Mouse (Mus musculus) bone marrow, adult 2 months (tissue): ENCODE measurements around the gene Taf10. TPM values are rescaled to one million over a fixed set of nuclear protein-coding genes. Genes with fewer than 3 reads are reported as not detected.
"Not testable (repeated sequence)": the region's sequence is repeated elsewhere in the genome, so short reads cannot be mapped to it uniquely, and the experiment has no call there.

ENCODE experiments used
- H3K27ac ChIP-seq: fragments of 200-500 bp; 2 replicates; pipeline ENCODE4 v1.5.1; 2012; ENCODE audit warnings: low read depth, mild to moderate bottlenecking, control low read depth, inconsistent platforms, low read length; ENCODE audit not compliant: control insufficient read depth, poor library complexity, insufficient read depth
- H3K4me1 ChIP-seq: fragments of 200-500 bp; 2 replicates; pipeline ENCODE4 v1.6.1; 2011; ENCODE audit warnings: low read length; ENCODE audit not compliant: control insufficient read depth, insufficient read depth
- H3K4me3 ChIP-seq: fragments of 200-500 bp; replicated peaks from 2 replicates; pipeline ENCODE3; 2011; ENCODE audit warnings: mild to moderate bottlenecking, low read depth, low read length, control low read depth; ENCODE audit not compliant: control insufficient read depth
- CTCF ChIP-seq: fragments of 200-500 bp; IDR thresholded peaks from 2 replicates; pipeline ENCODE4 v1.5.1; 2011; ENCODE audit warnings: low read length, control low read depth; ENCODE audit not compliant: control insufficient read depth, insufficient read depth
- POLR2A ChIP-seq: fragments of 200-500 bp; IDR thresholded peaks from 2 replicates; pipeline ENCODE4 v1.6.1; 2011; ENCODE audit warnings: low read depth, mild to moderate bottlenecking, control low read depth, low read length, borderline replicate concordance; ENCODE audit not compliant: control insufficient read depth
- WGBS: fragments of 180-500 bp; shearing (Covaris S2); methylation state at CpG from one replicate; pipeline ENCODE4 v1.1.7; 2018; 5-methylcytosine and 5-hydroxymethylcytosine counted together
- polyA plus RNA-seq: library from polyadenylated mRNA; stranded (reverse); fragments of >200 nt; gene quantifications from 2 replicates; pipeline ENCODE4 v1.2.4, GENCODE M21; 2011; ENCODE audit warnings: low replicate concordance; ENCODE audit not compliant: missing spikeins, insufficient read depth, insufficient read length

Gene Taf10
- polyA plus RNA-seq, 1 experiment = 185 TPM

GRCm38 (mm10) chr7:105741978-105742377 is 2.2 kb downstream of the Taf10 start:
- peaks cover 2% of the 10 kb centered on the region for H3K4me1 ChIP-seq
- no peak overlapping the region for H3K4me3 ChIP-seq
- no peak for TF ChIP-seq CTCF
- WGBS = 90% methylated on average over 9 of the region's 9 CpGs
- H3K27ac ChIP-seq = no peak overlapping the region

- WGBS = 91% methylated on average over 6 of the region's 6 CpGs
- Histone ChIP-seq H3K4me3 (no peak overlapping the region), H3K4me1 (peaks cover 2% of the 10 kb centered on the region), H3K27ac (no peak overlapping the region)
- TF ChIP-seq CTCF (no peak), POLR2A (no peak)
Measured at GRCm38 (mm10) chr7:105740851-105741250, 3.3 kb downstream of the Taf10 start.

- H3K27ac ChIP-seq = no peak overlapping the region
- no peak overlapping the region for H3K4me3 ChIP-seq
- WGBS = 91% methylated on average over 13 of the region's 13 CpGs
- TF ChIP-seq POLR2A = no peak
- no peak for TF ChIP-seq CTCF
- peaks cover 2% of the 10 kb centered on the region for H3K4me1 ChIP-seq
Measured at GRCm38 (mm10) chr7:105740089-105740795, 3.9 kb downstream of the Taf10 start.

- Histone ChIP-seq H3K4me1 (peaks cover 2% of the 10 kb centered on the region), H3K27ac (no peak overlapping the region), H3K4me3 (no peak overlapping the region)
- WGBS = 13% methylated on average over 3 of the region's 3 CpGs
- TF ChIP-seq POLR2A = no peak
- TF ChIP-seq CTCF = no peak
Measured at GRCm38 (mm10) chr7:105738948-105739347, 5.2 kb downstream of the Taf10 start.

- TF ChIP-seq CTCF (no peak), POLR2A (no peak)
- Histone ChIP-seq H3K27ac (no peak overlapping the region), H3K4me1 (no peaks in the 10 kb centered on the region; the same call in 1 of the 2 replicates)
Measured at GRCm38 (mm10) chr7:105738286-105738685, 5.9 kb downstream of the Taf10 start.

GRCm38 (mm10) chr7:105737648-105738047 is 6.5 kb downstream of the Taf10 start:
- Histone ChIP-seq H3K27ac (no peak overlapping the region), H3K4me1 (no peaks in the 10 kb centered on the region; the same call in 1 of the 2 replicates)
- TF ChIP-seq CTCF = no peak
- no peak for TF ChIP-seq POLR2A

More at GRCm38 (mm10) chr7:105738286-105738685, 5.9 kb downstream of the Taf10 start:
- 30% methylated on average over 2 of the region's 2 CpGs for WGBS
- no peak overlapping the region for H3K4me3 ChIP-seq

GRCm38 (mm10) chr7:105736911-105737521 is 7.1 kb downstream of the Taf10 start, which contains the start of gene Rrp8:
Gene Rrp8, minus strand, starts transcription at chr7:105737385.
- WGBS = under 1% methylated on average over 30 of the region's 30 CpGs
- Histone ChIP-seq H3K4me3 (peak within 1 kb of the TSS; percentile 96), H3K4me1 (no peaks in the 10 kb centered on the region; the same call in 1 of the 2 replicates), H3K27ac (peak within 1 kb of the TSS; percentile 75)
- no peak for TF ChIP-seq CTCF
- peak; percentile 49; the same call in 1 of the 2 replicates for TF ChIP-seq POLR2A

More at GRCm38 (mm10) chr7:105737648-105738047, 6.5 kb downstream of the Taf10 start:
- H3K4me3 ChIP-seq = peak overlapping the region; percentile 96
- 33% methylated on average over 3 of the region's 3 CpGs for WGBS

GRCm38 (mm10) chr7:105736264-105736901 is 7.8 kb downstream of the Taf10 start, which contains the start of gene Ilk:
Gene Ilk, plus strand, starts transcription at chr7:105736592.
- peak within 1 kb of the TSS; percentile 96 for H3K4me3 ChIP-seq
- under 1% methylated on average over 61 of the region's 62 CpGs for WGBS
- H3K4me1 ChIP-seq = no peaks in the 10 kb centered on the region; the same call in 1 of the 2 replicates
- peak within 1 kb of the TSS; percentile 75 for H3K27ac ChIP-seq
- TF ChIP-seq POLR2A = peak; percentile 11; the same call in 1 of the 2 replicates
- no peak for TF ChIP-seq CTCF

- peak overlapping the region; percentile 18 for H3K4me3 ChIP-seq
- H3K27ac ChIP-seq, H3K4me1 ChIP-seq: not testable (repeated sequence)
- 31% methylated on average over 4 of the region's 4 CpGs for WGBS
Measured at GRCm38 (mm10) chr7:105735464-105735863, 8.7 kb downstream of the Taf10 start.
